Mouse (Mus musculus): ENCODE measurements around the gene Duox1.

Duox1 gene

GRCm38 (mm10) chr2:122354191-122354929, 38.9 kb downstream of the Duox1 start:
- DNase-seq (ENCODE audit: low read depth, low spot score) = no peak

- no peak for DNase-seq (ENCODE audit: low read depth, low spot score)
Measured at GRCm38 (mm10) chr2:122355389-122355788, 39.9 kb downstream of the Duox1 start.

- DNase-seq (ENCODE audit: low read depth, low spot score) = no peak
Measured at GRCm38 (mm10) chr2:122356187-122356586, 40.7 kb downstream of the Duox1 start.

GRCm38 (mm10) chr2:122360310-122360709, 44.8 kb downstream of the Duox1 start:
- DNase-seq (ENCODE audit: low read depth, low spot score) = no peak

GRCm38 (mm10) chr2:122361181-122361580, 45.7 kb downstream of the Duox1 start:
- no peak for DNase-seq (ENCODE audit: low read depth, low spot score)

- DNase-seq (ENCODE audit: low read depth, low spot score) = no peak
Measured at GRCm38 (mm10) chr2:122361868-122362621, 46.6 kb downstream of the Duox1 start.

- DNase-seq (ENCODE audit: low read depth, low spot score) = no peak
Measured at GRCm38 (mm10) chr2:122362622-122363523, 47.4 kb downstream of the Duox1 start.

GRCm38 (mm10) chr2:122364352-122364944, 49.0 kb downstream of the Duox1 start:
- DNase-seq (ENCODE audit: low read depth, low spot score) = no peak

GRCm38 (mm10) chr2:122365244-122365866, 49.9 kb downstream of the Duox1 start:
- DNase-seq (ENCODE audit: low read depth, low spot score) = no peak

GRCm38 (mm10) chr2:122366039-122366438, 50.6 kb downstream of the Duox1 start:
- DNase-seq (ENCODE audit: low read depth, low spot score) = no peak

- DNase-seq (ENCODE audit: low read depth, low spot score) = no peak
Measured at GRCm38 (mm10) chr2:122366706-122367105, 51.2 kb downstream of the Duox1 start.

GRCm38 (mm10) chr2:122367181-122367580, 51.7 kb downstream of the Duox1 start:
- no peak for DNase-seq (ENCODE audit: low read depth, low spot score)

- DNase-seq (ENCODE audit: low read depth, low spot score) = no peak
Measured at GRCm38 (mm10) chr2:122367701-122368080, 52.2 kb downstream of the Duox1 start.

- no peak for DNase-seq (ENCODE audit: low read depth, low spot score)
Measured at GRCm38 (mm10) chr2:122368081-122368971, 52.9 kb downstream of the Duox1 start.

GRCm38 (mm10) chr2:122368995-122369739, 53.7 kb downstream of the Duox1 start, which contains the start of gene Shf:
Gene Shf, minus strand, starts transcription at chr2:122369162.
- peak; percentile 81 for DNase-seq (ENCODE audit: low read depth, low spot score)

GRCm38 (mm10) chr2:122370101-122370750, 54.8 kb downstream of the Duox1 start:
- DNase-seq (ENCODE audit: low read depth, low spot score) = no peak

GRCm38 (mm10) chr2:122372067-122372466, 56.6 kb downstream of the Duox1 start:
- no peak for DNase-seq (ENCODE audit: low read depth, low spot score)

GRCm38 (mm10) chr2:122372541-122372940, 57.1 kb downstream of the Duox1 start:
- DNase-seq (ENCODE audit: low read depth, low spot score) = no peak

- DNase-seq (ENCODE audit: low read depth, low spot score) = no peak
Measured at GRCm38 (mm10) chr2:122374012-122374411, 58.5 kb downstream of the Duox1 start.

All from retina, postnatal 7 days (tissue).